Mouse (Mus musculus) layer of hippocampus, postnatal 25 days (tissue): ENCODE results near the gene Pex10. TPM values are rescaled to one million over a fixed set of nuclear protein-coding genes. Genes with fewer than 3 reads are reported as not detected.
"Not testable (repeated sequence)": the region's sequence is repeated elsewhere in the genome, so short reads cannot be mapped to it uniquely, and the experiment has no call there.

Source experiments
- DNase-seq, 2 experiments: peaks; one replicate each; pipeline ENCODE4 v3.0.0; 2022; ENCODE audit warnings: mixed read lengths in 2 of 2, low spot score in 1 of 2; ENCODE audit errors: extremely low spot score in 1 of 2
- total RNA-seq, 2 experiments: library from RNA; stranded (reverse); gene quantifications; 2 replicates each; pipeline ENCODE4 v1.2.3; 2021

Gene Pex10
- total RNA-seq, 2 experiments from 2014 or later = 21.6 to 26.5 TPM

DNA sequence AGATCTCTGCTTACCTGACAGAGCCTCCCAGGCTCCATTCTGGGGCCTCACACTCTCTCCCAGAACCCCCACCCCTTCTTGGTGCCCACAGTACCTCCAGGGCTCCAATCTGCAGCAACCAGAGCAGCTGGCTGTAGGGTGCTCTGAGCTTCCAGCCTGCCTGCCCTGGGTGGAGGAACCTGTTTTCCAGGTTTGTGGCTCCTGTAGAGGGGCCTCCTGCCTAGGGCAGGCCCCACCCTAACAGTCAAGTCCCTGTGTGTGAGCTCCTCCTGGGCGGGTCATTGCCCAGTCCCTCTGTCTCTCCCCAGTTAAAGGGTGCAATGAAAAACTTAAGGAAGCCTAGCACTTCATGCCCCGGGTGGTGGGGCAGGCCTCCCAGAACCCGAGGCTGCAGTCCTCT, 2.9 kb upstream of the Pex10 start:
- DNase-seq = no peak

DNA sequence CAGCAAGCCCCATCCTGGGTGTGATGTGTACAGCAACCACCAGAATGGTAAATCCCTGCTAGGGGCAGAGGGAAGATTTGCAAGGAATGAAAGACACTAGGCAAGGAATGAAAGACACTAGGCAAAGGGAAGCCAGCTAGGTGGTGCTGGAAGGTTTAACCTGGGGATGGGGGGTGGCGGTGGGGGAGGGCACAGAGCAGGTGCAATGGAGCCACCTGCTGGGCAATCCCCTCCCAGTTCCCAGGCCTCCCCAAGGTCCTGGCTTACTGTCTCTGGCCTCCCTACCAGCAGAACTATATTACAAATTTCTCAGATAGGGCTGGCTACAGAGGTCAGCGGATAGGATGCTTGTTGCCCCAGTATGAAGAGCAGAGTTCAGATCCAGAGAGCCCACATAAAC, 2.3 kb upstream of the Pex10 start:
- no peak for DNase-seq

DNA sequence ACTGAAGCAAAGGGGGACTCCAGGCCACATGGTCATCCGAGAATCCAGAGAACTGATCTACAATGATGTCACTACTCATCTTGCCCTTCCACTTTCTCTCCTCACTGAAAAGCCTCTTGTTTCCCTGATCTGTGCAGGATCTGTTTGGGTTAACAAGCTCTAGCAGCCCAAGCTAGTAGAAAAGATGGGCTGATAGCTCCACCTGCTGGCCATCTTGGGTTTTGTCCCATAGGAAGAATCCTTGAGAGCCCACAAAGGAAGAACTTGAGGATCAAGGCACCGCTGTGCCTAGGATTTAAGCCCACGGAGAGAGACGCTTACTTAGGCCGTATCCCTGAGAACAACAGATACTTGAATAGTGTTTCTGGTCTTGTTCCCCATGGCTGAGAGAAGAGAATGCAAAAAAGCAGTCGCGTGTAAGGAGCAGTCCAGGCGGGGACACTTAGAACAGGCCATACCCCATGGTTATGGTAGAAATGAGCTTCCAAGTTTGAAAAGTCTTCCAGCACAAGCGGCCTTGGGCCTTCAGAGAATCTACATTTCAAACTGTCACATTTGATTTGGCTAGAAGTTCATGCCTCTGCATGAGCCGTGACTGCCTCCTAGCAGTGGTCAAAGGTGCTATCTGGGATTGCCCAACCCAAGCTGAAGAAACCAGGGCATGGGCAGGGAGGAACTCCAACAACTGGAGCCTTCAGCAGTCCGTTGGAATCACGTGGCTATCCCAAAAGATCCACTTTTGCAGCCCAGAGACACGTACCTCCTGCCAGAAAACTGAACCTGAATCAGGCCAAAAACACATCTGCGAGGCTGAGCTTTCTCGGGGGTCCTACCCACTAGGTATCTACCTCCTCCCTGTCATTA, 614 bp upstream of the Pex10 start:
- peak; percentile 73 to 94 for DNase-seq

DNA sequence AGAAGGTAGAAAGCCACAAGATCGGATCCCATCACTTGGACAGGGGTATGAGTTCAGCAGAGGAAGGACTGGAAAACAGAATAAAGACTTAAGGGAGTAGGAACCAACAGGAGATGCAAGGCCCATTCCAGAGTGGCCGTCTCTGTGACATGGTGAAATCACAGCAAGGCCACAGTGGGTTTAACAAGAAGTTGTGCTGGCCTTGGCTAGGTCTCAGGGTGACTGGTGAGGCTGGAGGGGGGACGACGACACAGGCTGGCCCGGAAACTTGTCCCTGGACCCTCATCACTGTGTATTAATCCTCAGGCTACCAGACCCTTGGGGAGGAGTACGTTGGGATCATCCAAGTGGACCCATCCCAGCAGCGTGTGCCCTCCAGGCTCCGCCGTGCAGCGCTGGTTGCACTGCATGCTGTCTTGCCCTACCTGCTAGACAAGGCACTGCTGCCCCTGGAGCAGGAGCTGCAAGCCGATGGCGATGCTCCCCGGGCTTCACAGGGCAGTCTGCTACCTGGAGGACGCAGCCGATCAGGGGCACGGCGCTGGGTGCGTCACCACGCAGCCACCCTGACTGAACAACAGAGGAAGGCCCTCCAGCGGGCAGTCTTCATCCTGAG, 1.6 kb downstream of the Pex10 start:
- DNase-seq = no peak

DNA sequence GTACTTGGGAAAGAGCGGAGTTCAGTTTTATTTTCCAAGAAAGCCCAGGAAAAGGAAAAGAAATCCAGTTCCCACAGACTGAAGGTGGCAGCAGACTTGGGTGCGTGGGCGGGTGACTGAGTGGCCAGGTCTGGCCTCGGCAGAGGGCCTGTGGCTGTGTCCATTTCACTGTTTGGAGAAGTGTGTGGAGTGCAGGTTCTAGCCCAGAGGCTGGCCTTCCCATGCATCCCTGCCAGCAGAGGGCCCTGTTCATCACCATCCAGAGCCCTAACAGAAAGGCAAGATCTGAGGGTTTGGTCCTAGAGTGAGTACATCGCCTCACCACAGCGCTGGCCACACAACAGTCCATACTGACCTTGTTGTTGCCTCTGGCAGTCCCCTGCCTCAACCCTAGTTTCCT, 2.4 kb downstream of the Pex10 start:
- no peak for DNase-seq

DNA sequence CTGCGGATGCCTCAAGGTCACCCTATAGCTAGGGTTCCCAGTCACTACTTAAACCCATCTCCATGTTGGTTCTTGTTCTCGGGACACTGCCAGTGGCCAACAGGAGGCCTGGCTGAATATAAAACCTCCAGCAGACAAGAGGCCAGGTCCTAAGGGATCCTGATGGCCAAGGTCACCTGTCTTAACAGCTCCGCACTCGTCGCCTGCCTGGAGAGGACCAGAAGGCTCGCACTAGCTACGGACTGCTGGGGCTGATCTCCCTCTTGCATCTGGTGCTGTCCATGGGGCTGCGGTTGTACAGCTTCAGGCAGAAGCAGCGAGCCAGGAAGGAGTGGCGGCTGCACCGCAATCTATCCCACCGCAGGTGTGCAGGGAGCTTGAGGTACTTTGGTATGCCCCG, 3.4 kb downstream of the Pex10 start:
- DNase-seq = no peak

DNA sequence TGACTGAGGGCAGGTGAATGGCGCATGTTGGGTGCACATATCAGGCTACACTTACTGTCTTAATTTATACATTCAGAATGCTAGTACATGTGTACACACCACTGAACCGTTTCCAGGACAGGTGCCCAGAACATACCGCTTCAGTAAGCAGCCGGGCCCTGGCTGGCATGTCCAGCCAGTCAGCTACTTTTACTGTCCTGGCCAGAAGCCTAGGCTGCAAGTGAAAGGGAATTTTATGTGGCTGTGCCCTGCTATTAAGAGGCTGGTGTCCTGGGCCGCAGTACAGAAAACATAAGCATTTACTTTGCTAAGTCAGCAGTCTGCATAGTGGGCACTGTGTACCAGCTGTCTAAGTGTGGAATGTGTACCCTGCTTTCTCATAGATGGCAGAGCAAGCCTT, 4.1 kb downstream of the Pex10 start:
- no peak for DNase-seq

DNA sequence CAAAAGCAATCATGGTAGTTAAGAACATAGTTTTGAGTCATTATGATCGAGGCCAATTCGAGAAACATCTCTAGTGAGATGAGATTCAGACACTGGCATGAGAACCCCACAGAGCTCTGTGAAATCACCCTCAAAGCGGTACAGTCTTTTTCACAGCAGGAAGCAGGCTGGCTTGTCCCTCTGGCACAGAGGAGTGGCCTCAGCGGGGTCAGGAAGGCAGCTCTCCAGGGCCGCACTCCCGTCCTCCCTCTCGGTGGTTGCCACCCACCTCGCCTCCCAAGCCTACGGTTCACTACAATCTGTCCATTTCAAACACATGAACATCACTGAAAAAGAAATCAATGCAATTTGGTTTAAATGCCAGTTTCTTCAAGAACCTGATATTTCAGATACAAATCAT, 7.6 kb downstream of the Pex10 start:
- DNase-seq = no peak

DNA sequence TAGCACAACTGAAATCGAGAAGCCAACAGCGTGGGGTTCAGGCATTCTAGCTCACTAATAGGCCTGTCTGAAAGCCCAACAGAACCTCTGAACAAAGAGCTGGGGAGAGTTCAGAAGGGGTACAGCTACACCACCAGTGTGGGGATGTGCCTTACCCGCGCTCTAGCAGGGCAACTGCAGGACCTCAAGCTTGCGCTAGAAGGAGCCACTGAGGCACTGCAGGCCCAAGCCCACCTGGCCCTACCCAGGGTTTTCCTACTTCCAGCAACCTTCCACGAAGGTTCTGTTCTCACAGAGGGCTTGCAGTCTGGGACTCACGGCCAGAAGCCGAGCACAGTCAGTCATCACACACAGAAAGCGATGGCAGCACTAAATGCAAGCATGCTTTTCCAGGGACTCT, 8.3 kb downstream of the Pex10 start:
- DNase-seq = no peak

DNA sequence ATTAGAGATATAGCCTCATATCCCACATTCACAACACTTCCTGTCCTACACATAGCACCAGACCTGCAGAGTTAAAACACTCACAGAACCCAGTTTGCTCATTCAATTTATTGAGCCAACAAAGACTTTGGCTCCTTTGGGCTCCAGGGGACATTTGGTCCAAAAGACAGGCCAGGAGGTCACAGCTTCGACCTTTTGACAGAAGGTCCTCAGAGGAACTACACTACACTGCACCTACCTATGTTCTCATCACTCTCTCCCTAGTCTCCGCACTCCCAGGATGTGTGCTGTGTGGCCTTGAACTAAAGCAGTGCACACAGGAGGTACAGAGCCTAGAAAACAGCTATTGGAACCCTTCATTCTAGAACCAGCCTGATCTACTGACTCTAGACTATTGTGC, 9.0 kb downstream of the Pex10 start:
- no peak for DNase-seq

DNA sequence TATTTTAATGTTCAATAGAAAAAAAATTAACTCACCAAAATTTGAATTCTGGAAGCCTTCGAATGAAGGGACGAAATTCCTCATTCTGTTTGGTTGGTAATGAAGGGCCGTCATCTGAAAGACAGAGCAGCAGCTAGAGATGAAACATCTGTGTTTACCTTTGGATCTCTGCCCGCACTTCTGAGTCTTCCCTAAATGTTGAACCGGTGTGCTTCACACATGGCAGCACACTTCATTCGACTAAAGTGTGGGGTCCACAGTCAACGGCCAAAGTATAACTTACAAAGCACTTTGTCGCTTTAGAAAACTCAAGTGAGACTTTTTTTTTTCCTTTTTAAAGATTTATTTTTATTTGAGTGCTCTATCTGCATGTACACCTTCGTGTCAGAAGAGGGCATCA, 9.9 kb downstream of the Pex10 start:
- DNase-seq = no peak

DNA sequence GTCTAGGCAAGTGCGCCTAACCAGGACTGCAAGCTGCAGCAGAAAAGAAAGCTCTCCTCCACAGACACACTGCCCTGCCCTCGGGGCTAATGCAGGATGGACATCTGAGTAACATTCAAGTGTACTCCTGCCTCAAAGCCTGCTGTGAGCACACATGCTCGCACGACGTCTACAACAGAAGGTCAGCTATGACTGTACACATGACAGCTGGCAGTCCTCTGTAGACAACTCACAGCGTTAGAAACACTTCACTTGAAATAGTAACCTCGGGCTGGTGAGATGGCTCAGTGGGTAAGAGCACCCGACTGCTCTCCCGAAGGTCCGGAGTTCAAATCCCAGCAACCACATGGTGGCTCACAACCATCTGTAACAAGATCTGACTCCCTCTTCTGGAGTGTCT, 12.0 kb downstream of the Pex10 start:
- DNase-seq = not testable (repeated sequence)

DNA sequence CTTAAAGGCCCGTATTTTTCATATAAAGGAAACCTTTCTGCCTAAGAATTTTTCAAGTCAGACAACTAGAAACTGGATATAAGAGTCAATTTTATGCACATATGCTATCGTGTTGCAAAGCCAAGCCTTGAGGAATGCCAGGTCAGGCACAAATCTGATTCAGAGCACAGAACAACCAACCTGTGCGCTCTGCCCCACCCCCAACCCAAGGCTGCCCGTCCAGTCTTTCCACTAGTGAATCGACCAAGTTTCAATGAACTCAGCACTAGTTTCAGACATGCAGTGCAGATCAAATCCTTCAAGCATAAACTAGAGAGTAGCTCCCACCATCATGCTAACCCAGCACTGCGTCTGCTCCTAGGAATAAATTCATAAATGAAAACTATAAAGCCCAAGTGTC, 12.8 kb downstream of the Pex10 start:
- no peak for DNase-seq

DNA sequence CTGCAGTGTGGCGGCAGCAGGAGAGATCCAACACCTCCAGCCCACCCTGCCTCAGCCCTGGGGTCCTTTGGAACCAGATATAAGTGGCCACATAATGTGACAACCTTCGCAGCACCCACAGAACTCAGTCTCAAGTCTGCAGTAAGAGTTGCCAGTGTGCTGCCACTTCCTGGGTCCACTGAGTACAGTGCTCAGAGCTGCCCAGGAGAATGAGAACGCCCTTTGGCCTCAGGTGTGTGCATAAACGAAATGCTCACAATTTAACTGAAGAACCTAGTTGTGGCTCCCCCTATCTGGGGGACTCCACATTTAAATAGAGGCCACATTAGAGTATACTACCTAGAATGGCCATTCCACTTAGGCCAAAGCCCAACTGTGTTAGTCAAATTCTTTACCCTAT, 16.7 kb downstream of the Pex10 start:
- DNase-seq = no peak

DNA sequence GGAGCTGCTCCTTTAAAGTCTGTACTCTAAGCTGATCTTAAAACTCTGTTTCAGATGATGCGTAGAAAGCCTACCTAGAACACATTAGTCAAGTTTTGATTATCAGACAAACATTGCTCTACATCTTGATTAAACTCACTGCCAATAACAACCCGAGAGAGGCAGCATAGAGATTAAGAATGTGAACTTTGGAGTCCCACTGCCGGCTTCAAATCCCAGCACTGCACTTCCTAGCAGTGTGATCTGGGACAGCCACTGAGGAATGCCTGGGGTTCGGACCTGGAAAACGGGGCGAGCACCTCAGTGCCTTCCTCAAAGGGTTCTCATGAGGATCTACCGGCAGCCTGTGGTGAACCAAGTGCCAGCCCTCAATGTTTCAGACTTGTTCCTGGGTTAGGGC, 17.5 kb downstream of the Pex10 start:
- DNase-seq = no peak

DNA sequence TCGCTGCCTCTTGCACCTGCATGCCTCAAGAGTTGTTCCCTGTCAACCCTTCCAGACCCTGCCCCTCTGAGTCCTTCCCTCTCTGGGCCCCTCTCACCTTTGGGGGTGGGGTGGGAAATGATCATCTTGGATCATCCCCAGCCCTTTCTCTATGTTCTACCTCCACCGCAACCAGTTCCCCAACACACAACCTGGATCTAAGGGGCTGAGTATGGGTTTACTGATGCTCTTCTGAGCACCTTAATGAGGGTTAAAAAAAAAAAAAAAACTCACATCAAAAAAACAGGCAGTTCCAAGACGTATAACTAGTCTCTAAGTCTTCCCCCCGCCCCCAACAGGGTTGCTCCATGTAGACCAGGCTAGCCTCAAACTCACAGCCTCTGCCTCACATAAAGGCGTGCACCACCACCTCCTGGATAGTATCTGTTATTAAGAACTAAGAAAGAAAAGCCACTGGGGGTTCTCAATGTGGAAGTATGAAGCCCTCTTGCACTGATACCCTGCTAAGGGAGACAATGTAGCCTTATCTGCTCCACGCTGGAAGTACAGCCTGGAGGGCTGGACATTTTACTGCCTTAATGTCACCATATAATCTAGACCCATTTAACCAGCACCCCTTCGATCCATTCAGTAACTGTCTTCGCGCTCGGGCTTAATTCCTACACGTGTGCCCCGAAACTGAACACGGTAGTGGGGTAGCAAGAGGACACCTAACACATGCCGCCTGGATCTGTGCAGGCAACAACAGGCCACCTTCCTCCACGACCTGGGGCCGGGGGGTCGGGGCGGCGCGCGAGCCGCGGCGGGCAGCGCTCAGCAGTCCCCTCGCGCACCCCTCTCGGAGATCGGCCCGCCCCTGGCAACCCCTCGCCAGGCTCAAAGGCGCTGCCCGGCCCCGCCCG, 18.6 kb downstream of the Pex10 start:
- no peak for DNase-seq

DNA sequence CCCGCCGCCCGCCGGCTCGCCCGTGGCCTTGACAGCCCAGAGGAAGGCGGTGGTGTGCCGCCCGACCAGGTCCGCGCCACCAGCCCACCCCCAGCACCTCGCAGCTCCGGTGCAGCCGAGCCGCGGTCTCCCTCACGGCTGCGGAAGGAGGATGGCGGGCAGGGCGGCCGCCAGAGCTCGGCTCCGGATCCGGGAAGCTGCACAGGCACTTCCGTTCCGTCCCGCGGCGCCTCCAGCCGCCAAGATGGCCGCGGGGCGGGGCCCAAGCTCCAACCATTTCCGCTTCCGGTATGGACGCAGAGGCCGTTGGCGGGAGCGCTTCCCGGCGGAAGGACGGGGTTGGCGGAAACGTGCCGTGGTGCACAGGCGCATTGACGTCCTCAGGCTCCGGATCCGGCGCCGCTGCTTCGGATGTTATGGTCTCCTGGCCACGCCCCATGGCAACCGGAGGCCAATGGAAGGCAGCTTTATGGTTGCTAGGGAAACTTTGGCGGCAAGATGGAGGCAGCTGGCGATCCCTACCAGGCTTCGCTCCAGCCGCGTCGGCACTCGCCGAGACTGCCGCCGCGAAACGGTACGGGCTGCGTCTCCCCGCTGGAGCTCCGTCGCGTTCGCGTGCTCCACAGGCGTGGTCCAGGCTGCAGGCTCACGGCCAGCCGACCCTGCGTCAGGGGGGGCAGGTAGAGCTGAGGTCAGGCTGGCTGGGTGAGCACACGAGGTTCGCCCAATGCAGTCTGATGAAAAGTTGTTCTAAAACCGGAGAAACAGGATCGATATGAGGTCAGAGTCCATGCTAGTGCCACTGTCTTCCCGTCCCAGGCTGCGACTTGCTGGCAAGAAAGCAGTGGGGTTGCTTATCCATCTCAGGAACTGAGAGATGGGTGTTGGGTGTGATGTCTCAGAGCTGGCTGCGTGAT, 19.6 kb downstream of the Pex10 start, which contains the start of the genes Rer1 and Morn1:
Rer1 (minus strand) TSS at position 275 of the 917 bp plus-strand sequence.
Morn1 (plus strand) TSS at position 470 of the 917 bp plus-strand sequence.
- DNase-seq = peak; percentile 98 to 99

DNA sequence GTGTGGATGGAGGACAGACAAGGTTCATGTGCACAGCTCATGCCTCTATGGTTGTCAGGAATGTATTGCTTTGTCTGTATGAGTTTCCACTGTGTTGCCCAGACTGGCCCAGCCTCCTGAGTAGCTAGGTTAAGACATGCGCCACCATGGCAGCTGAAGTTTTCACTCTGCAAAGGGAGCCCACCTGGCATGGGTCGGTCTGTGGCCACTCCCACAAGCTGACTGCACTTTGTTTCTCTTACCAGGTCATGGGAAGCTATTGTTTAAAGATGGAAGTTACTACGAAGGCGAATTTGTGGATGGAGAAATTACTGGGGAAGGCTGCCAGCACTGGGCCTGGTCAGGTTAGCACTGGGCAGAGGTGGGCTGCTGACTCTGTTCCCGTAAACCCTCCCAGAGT, 22.4 kb downstream of the Pex10 start:
- no peak for DNase-seq

DNA sequence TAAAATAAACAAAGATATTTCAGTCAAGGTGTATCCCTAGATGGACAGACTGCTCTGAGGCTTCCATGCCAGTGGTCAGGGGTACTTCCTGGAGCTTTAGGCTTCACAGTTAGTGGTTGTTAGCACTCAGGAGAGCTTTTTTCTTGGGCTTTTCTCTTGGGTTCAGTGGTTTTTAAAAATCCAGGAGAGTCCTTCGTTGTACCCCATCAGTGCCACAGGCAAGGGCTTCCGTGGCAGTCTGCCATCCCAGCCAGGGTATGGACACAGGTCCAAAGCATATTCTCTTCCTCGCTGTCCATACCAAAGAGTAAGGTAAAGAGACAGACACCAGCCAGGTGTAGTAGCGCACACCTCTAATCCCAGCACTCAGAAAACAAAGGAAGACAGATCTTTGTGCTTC, 23.3 kb downstream of the Pex10 start:
- no peak for DNase-seq
